Mouse (Mus musculus) hindbrain, embryonic 13.5 days (tissue): ENCODE measurements around the gene Pamr1. TPM values are rescaled to one million over a fixed set of nuclear protein-coding genes. Genes with fewer than 3 reads are reported as not detected.

Source experiments
- ATAC-seq: fragments of 200-750 bp; cut with Nextera tagmentation; 2 replicates; pipeline ENCODE4 v1.8.0; 2017; ENCODE audit warnings: moderate TSS enrichment; ENCODE audit not compliant: low FRiP score
- H3K27ac ChIP-seq: fragments of 300-500 bp; sonication (generic); 2 replicates; pipeline ENCODE4 v1.5.1; 2015; ENCODE audit warnings: inconsistent platforms, mild to moderate bottlenecking, moderate library complexity
- H3K27me3 ChIP-seq: fragments of 300-500 bp; sonication (generic); 2 replicates; pipeline ENCODE4 v1.6.1; 2015; ENCODE audit warnings: mild to moderate bottlenecking, inconsistent platforms
- H3K36me3 ChIP-seq: fragments of 300-500 bp; sonication (generic); 2 replicates; pipeline ENCODE4 v1.6.1; 2015; ENCODE audit warnings: mild to moderate bottlenecking, inconsistent platforms
- H3K4me1 ChIP-seq: fragments of 300-500 bp; sonication (generic); replicated peaks from 2 replicates; pipeline ENCODE4 v1.6.1; 2015; ENCODE audit warnings: inconsistent platforms
- H3K4me2 ChIP-seq: fragments of 300-500 bp; sonication (generic); 2 replicates; pipeline ENCODE4 v1.6.1; 2015; ENCODE audit warnings: inconsistent platforms, mild to moderate bottlenecking, moderate library complexity
- H3K4me3 ChIP-seq: fragments of 300-500 bp; sonication (generic); 2 replicates; pipeline ENCODE4 v1.5.1; 2015; ENCODE audit warnings: mild to moderate bottlenecking, inconsistent platforms
- H3K9ac ChIP-seq: fragments of 300-500 bp; sonication (generic); 2 replicates; pipeline ENCODE4 v1.6.1; 2015; ENCODE audit warnings: mild to moderate bottlenecking, inconsistent platforms
- H3K9me3 ChIP-seq: fragments of 300-500 bp; sonication (generic); 2 replicates; pipeline ENCODE4 v1.6.1; 2016; ENCODE audit warnings: inconsistent platforms
- WGBS: fragments of 180-500 bp; shearing (Covaris S2); methylation state at CpG from one replicate; pipeline ENCODE4 v1.1.7; 2015; 5-methylcytosine and 5-hydroxymethylcytosine counted together
- polyA plus RNA-seq: library from polyadenylated mRNA; unstranded; fragments of >200 nt; fragmentation: Nextera tagmentation; extraction: Ambion mirVana; gene quantifications from 2 replicates; pipeline ENCODE4 v1.2.1, GENCODE M21; 2015

Gene Pamr1
- 4.5 and 5.8 TPM in 2 replicates for polyA plus RNA-seq

DNA sequence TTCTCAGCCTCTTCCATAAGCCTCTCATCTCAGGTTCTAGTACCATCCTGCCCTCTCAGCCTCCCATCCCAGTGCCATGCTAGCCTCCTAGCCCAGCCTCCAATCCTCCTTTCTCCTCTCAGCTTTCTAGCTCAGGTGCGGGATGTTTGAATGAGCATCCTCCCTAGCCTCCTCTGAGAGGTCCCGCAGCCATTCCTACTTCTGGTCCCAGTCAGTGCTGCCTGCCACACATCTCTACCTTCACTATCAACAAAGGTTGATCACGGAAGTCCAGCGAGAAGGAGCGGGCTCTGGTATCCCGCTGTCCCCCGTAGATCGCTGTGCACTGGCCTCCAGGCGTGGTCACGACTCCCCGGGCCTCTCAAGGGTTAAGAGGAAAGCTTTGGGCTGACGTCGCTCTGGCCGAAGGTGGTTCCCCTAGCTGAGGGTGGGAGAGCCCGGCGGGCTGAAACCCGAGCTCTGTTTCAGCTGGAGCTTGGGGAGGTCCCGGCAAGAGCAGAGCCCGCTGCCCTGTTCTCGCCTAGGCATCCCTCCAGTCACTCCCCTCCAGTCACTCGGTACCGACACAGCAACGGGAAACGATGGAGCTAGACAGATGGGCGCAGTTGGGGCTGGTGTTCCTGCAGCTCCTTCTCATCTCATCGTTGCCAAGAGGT, at the start of gene Pamr1:
Pamr1 (plus strand) TSS at position 402 of the 656 bp plus-strand sequence.
- ATAC-seq, result peak; percentile 79
- Histone ChIP-seq H3K9me3 (no peaks in the 10 kb centered on the region), H3K4me2 (peak within 1 kb of the TSS; percentile 87), H3K9ac (peak within 1 kb of the TSS; percentile 74), H3K36me3 (no peaks in the 10 kb centered on the region), H3K4me3 (peak within 1 kb of the TSS; percentile 48), H3K27ac (no peak within 1 kb of the TSS), H3K4me1 (peaks cover 16% of the 10 kb centered on the region), H3K27me3 (peaks cover 20% of the 10 kb centered on the region)
- 1% methylated on average over 26 of the region's 26 CpGs for WGBS

DNA sequence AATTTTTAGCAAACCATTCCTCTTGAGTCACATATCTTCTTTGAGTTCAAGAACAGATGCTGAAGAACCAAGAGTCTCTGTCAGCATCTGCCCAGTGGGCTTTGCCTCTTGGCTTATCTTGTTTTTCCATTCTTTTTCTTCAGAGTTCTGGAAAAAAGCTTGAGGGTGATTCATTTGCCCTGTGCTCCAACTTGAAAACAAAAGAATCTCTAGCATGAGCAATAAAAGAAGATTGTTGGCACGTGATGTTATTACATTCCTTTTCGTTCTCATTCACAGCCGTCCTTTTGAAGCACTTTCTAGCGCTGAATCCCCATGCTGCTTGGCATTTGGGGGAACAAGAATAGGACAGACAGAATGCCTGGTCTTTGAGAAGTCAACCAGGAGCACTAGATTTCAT, 42.2 kb upstream of the Pamr1 start:
- ATAC-seq, result no peak
- Histone ChIP-seq H3K36me3 (no peaks in the 10 kb centered on the region), H3K9me3 (no peaks in the 10 kb centered on the region), H3K27ac (no peak overlapping the region), H3K9ac (no peak overlapping the region), H3K4me3 (no peak overlapping the region), H3K27me3 (no peaks in the 10 kb centered on the region), H3K4me1 (no peaks in the 10 kb centered on the region), H3K4me2 (no peak overlapping the region)
- 55% methylated on average over 4 of the region's 4 CpGs for WGBS

DNA sequence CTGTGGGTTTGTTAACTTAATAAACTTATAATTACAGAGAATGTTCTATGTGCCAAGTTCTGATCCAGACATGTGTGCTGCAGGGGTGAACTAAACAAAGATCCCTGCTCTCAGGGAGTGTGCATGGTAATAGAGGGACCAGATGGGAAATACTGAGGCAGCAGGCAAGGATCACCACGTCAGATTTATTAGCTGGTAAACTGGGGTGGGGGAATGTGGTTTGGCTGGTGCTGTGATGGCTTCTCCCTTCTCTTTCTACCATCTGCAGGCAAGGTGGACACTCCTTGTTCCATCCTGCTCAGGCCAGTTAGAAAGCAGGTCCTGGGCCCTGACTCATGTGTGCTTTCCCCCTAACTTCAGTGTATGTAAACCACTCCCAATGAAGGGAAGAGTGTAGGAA, 41.7 kb upstream of the Pamr1 start:
- Histone ChIP-seq H3K9me3 (no peaks in the 10 kb centered on the region), H3K9ac (no peak overlapping the region), H3K4me3 (no peak overlapping the region), H3K4me1 (no peaks in the 10 kb centered on the region), H3K27me3 (no peaks in the 10 kb centered on the region), H3K27ac (no peak overlapping the region), H3K36me3 (no peaks in the 10 kb centered on the region), H3K4me2 (no peak overlapping the region)
- 55% methylated on average over 1 of the region's 1 CpGs for WGBS
- ATAC-seq, result no peak

DNA sequence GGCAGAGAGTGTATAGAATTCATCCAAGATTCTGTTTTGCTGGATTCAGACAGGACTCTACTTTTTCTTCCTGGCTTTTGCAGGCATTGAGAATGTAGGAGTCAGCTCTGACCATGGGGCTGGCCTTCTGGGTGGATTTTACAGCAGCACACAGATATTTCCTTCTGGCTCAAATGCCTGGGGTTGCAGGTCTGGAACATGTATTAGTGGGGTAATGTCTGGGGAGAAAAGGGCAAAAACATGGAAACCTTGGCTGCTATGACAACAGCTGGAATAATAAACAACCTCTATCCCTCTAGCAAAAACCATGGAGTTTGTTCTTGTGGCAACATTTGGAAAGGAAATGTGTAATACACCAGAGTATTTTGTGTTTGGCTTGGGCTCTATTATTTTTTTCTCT, 29.9 kb upstream of the Pamr1 start:
- no peak for ATAC-seq
- Histone ChIP-seq H3K4me1 (no peaks in the 10 kb centered on the region), H3K4me3 (no peak overlapping the region), H3K4me2 (no peak overlapping the region), H3K27me3 (no peaks in the 10 kb centered on the region), H3K9me3 (no peaks in the 10 kb centered on the region), H3K9ac (no peak overlapping the region), H3K27ac (no peak overlapping the region), H3K36me3 (no peaks in the 10 kb centered on the region)

DNA sequence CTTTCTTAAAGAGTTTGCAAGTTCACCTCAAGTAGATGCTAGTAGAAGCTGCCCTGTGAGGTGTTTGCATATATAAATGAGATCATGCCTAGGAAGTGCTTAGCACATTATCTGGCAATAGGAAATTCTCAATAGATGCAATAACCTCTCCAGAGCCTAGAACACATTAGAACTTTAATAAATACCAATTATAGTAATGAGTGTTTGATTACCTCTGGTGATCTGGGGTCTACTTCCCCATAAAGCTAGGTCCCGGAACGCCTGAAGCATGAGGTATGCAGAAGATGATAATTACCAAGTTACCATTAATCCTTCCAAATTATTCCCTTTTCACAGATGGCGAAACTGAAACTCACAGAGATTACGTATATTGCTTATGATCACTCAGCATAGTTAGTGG, 22.2 kb upstream of the Pamr1 start:
- Histone ChIP-seq H3K4me3 (no peak overlapping the region), H3K4me1 (no peaks in the 10 kb centered on the region), H3K27me3 (no peaks in the 10 kb centered on the region), H3K36me3 (no peaks in the 10 kb centered on the region), H3K9me3 (no peaks in the 10 kb centered on the region), H3K4me2 (no peak overlapping the region), H3K9ac (no peak overlapping the region), H3K27ac (no peak overlapping the region)
- ATAC-seq, result no peak; the same call in 1 of the 2 replicates
- WGBS, result 66% methylated on average over 4 of the region's 4 CpGs

DNA sequence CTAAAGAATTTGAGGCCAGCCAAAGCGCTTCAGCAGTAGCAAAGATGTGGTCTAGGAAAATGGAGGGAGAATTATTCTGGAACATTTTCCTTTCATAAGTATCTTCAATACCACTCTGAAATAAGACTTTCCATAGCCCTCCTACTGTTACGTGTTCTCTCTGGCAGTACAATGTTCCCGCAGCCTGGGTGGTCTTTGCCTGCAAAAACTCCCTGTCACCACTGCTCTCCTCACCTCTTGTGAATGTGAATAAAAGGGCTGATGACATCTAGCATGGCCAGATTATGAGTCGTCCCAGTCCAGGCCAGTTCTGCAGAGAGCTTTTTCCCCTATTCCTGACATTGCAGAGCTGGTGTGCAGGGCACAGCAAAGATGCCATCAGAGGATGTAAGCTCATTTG, 16.4 kb upstream of the Pamr1 start:
- Histone ChIP-seq H3K4me2 (no peak overlapping the region), H3K27me3 (no peaks in the 10 kb centered on the region), H3K9ac (no peak overlapping the region), H3K4me1 (no peaks in the 10 kb centered on the region), H3K27ac (no peak overlapping the region), H3K4me3 (no peak overlapping the region), H3K9me3 (no peaks in the 10 kb centered on the region), H3K36me3 (no peaks in the 10 kb centered on the region)
- ATAC-seq, result no peak
- 72% methylated on average over 4 of the region's 4 CpGs for WGBS

DNA sequence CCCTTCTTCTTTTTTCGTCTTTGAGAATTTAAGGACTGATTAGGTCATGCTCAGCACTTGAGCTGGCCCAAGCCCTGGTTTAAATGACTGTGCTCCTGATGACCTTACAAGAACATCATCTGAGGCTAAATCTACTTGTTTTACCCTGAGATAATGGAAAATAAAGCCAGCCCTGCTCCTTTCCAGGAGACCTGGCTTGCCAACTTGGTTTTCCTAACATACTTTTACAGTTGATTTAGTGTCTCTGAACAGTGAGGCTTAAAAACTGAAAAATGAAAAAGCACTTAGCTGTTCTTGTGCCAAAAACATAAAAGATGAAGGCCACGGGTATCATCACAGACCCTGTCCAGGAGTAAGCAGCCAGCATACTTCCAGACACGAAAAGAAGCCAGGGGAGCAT, 13.0 kb upstream of the Pamr1 start:
- Histone ChIP-seq H3K4me1 (no peaks in the 10 kb centered on the region; the same call in 1 of the 2 replicates), H3K9ac (no peak overlapping the region), H3K27me3 (no peaks in the 10 kb centered on the region), H3K36me3 (no peaks in the 10 kb centered on the region), H3K4me2 (no peak overlapping the region), H3K9me3 (no peaks in the 10 kb centered on the region), H3K4me3 (no peak overlapping the region), H3K27ac (no peak overlapping the region)
- ATAC-seq, result no peak
- WGBS, result 70% methylated on average over 3 of the region's 3 CpGs

DNA sequence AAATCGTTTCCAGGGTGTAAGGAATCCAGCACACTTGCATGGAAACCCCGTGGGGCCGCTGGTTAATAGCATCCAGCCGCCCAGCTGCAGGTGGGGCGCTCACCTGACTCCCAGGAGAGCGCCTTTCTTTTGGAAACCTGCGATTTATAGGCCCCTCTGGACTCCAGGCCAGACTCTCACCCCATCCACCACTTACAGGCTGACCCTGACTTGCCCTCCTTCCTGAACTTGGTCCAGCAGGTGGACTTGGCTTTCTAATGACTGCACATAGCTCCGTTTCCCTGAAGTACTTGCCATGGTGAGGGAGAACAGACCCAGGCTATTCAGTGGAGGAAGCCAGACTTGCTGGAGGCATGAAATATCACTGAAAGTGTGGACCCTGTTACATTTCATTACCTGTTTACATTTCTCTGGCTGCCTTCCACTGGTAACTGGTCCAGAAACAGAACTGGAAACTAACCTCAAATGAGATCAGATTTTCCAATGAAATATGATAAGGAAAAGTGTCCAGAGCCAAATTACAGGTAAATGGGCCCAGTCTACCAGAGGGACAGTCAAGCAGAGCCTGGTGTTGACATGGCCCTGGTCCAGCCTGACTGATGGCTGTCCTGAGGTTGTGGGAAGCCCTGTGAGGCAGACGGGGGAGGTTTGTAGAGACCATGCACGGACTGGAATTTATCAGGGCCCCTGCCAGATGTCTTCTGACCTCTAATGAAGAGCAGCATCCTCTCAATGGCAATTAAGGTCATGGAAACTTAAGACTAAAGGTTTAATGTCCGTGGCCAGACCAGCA, 9.2 kb upstream of the Pamr1 start:
- no peak overlapping the region for H3K9ac ChIP-seq
- ATAC-seq, result no peak
- 64% methylated on average over 11 of the region's 11 CpGs for WGBS
- no peaks in the 10 kb centered on the region for H3K27me3 ChIP-seq
- no peak overlapping the region for H3K4me2 ChIP-seq
- no peak overlapping the region for H3K4me3 ChIP-seq
- H3K9me3 ChIP-seq, result no peaks in the 10 kb centered on the region
- H3K27ac ChIP-seq, result no peak overlapping the region
- no peaks in the 10 kb centered on the region for H3K36me3 ChIP-seq
- H3K4me1 ChIP-seq, result no peaks in the 10 kb centered on the region; the same call in 1 of the 2 replicates

DNA sequence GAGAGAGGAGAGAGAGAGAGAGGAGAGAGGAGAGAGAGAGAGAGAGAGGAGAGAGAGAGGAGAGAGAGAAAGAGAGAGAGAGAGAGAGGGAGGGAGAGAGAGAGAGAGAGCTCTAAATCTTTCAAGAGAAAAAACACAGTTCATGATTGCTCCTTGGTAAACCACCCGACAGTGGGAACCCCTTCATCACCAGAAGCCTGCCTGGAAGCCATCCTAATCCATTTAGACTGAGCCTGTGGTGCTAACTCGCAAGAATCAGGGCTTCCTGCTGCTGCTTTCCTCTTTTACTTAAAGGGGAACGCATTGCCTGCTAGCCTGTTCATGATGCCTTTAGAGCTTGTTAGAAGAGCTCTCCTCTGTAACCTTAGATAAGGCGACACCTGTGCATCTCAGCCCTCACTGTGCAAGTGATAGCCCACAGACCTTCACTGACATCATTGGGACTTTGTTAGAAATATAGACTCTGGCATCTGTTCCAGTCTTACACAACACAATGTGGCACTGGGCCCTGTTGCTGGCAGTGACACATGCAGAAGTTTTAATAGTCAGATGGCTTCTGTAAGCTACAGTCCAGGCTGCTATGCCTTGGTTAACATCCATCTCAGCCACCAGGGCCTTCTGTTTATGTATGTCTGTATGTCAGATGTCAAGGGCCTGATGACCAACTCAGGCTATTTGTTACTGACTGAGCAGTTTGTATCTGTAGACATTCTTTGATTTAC, 8.2 kb upstream of the Pamr1 start:
- WGBS, result 39% methylated on average over 4 of the region's 4 CpGs
- H3K9me3 ChIP-seq, result no peaks in the 10 kb centered on the region
- no peak overlapping the region for H3K9ac ChIP-seq
- H3K27ac ChIP-seq, result no peak overlapping the region
- no peak overlapping the region for H3K4me3 ChIP-seq
- no peaks in the 10 kb centered on the region; the same call in 1 of the 2 replicates for H3K4me1 ChIP-seq
- no peak overlapping the region for H3K4me2 ChIP-seq
- no peaks in the 10 kb centered on the region for H3K27me3 ChIP-seq
- no peak for ATAC-seq
- no peaks in the 10 kb centered on the region for H3K36me3 ChIP-seq

DNA sequence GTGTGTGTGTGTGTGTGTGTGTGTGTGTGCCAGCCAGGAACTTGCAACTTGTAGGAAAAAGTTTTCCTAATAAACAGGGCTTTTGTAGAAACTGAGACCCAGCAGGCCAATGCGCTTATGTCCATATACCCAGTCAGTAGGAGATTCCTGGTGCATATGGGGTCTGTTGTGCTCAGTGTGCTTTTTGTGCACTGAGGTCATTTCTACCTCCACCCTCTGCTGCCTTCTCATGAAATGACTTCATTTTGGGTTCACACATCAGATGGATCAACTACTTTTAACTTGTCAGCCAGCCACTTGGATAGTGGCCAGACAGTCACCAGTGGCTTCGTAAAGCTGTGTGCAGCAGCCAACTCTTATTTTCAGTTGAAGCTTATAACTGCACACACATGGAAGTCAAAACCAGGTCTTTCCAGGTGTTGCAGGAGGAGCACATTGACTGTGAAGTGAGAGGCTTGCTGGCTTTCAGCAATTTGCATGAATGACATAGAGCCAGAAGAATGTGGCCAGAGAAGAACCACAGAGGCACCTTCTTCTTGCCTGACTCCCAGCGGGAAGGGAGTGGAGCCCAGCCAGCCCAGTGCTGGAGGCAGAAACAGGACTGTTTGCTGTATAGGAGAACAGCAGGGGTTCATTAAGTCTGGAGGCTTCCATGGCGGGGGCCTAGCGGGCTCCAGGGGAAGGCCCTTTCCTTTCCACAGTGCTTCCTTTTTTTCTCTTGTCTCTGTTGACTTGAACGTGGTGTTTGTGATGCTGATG, 5.7 kb upstream of the Pamr1 start:
- Histone ChIP-seq H3K27ac (no peak overlapping the region), H3K4me1 (no peaks in the 10 kb centered on the region; the same call in 1 of the 2 replicates), H3K4me3 (no peak overlapping the region), H3K9ac (no peak overlapping the region), H3K9me3 (no peaks in the 10 kb centered on the region), H3K36me3 (no peaks in the 10 kb centered on the region), H3K27me3 (peaks cover 5% of the 10 kb centered on the region; the same call in 1 of the 2 replicates), H3K4me2 (no peak overlapping the region)
- ATAC-seq, result no peak
- WGBS, result 37% methylated on average over 6 of the region's 6 CpGs

DNA sequence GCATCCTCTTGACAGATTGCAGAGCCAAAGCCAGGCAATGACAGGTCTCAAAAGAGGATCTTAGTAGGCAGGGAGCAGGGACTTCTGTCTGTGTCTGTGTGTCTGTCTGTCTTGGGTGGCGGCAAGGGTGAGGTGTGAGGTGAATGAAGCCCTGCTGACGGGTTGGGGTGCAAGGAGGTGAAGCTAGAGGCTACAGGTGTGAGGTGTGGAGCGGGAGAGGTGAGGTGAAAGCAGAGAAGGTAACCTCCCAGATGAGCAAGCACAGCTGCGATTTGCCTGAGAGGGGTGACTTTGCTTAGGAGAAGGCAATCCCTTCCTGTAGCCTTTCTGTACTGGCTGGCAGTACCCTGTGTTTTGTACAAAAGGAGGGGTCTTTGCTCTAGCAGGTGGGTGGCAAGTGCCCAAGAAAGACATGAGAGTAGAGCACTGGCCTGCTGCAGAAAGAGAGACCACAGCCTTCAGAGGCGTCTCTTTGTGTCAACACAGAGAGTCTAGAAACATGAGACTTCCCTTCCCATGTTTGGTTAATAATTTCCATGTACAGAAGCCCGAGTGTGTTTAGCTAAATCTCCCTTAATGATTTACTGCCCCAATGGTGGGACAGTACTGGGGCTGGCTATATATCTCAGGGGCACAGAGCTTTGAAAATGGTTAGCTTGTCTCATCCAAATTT, 1.2 kb downstream of the Pamr1 start:
- Histone ChIP-seq H3K4me3 (no peak overlapping the region), H3K4me2 (peak overlapping the region; percentile 87), H3K27ac (no peak overlapping the region), H3K9me3 (no peaks in the 10 kb centered on the region), H3K9ac (no peak overlapping the region), H3K36me3 (no peaks in the 10 kb centered on the region), H3K4me1 (peaks cover 16% of the 10 kb centered on the region), H3K27me3 (peaks cover 20% of the 10 kb centered on the region)
- ATAC-seq, result no peak
- WGBS, result 45% methylated on average over 6 of the region's 6 CpGs
